Mouse (Mus musculus) myocyte (in vitro differentiated cells): ENCODE measurements around the gene Lce3c.

ENCODE experiments used
- CEBPB ChIP-seq: IDR thresholded peaks from 2 replicates; pipeline ENCODE4 v1.6.1; 2011; ENCODE audit warnings: mild to moderate bottlenecking, moderate library complexity; ENCODE audit not compliant: poor library complexity, insufficient read depth, severe bottlenecking
- MAX ChIP-seq: IDR thresholded peaks from one replicate; pipeline ENCODE4 v1.6.1; 2011; ENCODE audit warnings: low read depth, mild to moderate bottlenecking, control low read depth
- MYOG ChIP-seq, 3 experiments: IDR thresholded peaks; one replicate each; pipeline ENCODE4 v1.6.1; 2011; ENCODE audit warnings: control low read depth in 2 of 3, low read depth in 2 of 3, mild to moderate bottlenecking in 2 of 3; ENCODE audit not compliant: insufficient read length in 2 of 3, control insufficient read depth in 1 of 3, insufficient read depth in 1 of 3
- POLR2A ChIP-seq: IDR thresholded peaks from one replicate; pipeline ENCODE4 v1.6.1; 2011; ENCODE audit warnings: low read depth, mild to moderate bottlenecking, control low read depth, moderate library complexity; ENCODE audit not compliant: insufficient read length

DNA sequence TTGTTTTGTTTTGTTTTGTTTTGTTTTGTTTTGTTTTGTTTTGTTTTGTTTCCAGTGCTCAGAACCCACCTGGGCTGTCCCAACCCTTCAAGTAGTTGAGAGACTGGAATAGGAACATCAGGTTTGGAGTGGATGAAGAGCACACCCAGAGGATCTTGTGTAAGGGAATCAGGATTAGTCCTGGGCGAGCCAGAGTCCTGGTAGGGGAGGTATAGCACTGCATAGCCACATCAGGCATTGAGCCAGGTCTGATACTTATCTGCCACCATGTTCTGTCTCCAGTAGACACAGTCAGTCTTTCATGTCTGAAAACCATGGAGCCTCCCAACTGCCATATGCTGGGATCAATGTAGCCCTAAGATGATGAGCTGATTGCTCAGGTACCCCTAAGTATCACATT is 49.8 kb upstream of the Lce3c start:
- TF ChIP-seq MAX, result no peak
- no peak for TF ChIP-seq POLR2A
- no peak for TF ChIP-seq CEBPB
- no peak for TF ChIP-seq MYOG (IDR thresholded peaks at IDR 0.05; ENCODE audit: control insufficient read depth in 1 of 3, insufficient read depth in 1 of 3, insufficient read length in 2 of 3, low read depth in 2 of 3)
